Mouse (Mus musculus) kidney, adult 2 months (tissue): ENCODE results near the gene Trrap. TPM values are rescaled to one million over a fixed set of nuclear protein-coding genes. Genes with fewer than 3 reads are reported as not detected.

ENCODE experiments used
- DNase-seq: peaks from one replicate; pipeline ENCODE4 v3.0.0; 2021
- H3K27ac ChIP-seq: fragments of 200-500 bp; 2 replicates; pipeline ENCODE4 v1.5.1; 2012; ENCODE audit warnings: low read depth, low read length, control low read depth, inconsistent platforms; ENCODE audit not compliant: insufficient read depth
- H3K27me3 ChIP-seq: fragments of 200-500 bp; replicated peaks from 2 replicates; pipeline ENCODE4 v1.6.1; 2012; ENCODE audit warnings: mild to moderate bottlenecking, moderate library complexity, low read length, inconsistent platforms; ENCODE audit not compliant: control insufficient read depth, insufficient read depth
- H3K36me3 ChIP-seq: fragments of 200-500 bp; 2 replicates; pipeline ENCODE4 v1.6.1; 2012; ENCODE audit warnings: mild to moderate bottlenecking, moderate library complexity, low read length, inconsistent platforms; ENCODE audit not compliant: control insufficient read depth, insufficient read depth
- H3K4me1 ChIP-seq: fragments of 200-500 bp; 2 replicates; pipeline ENCODE4 v1.6.1; 2011; ENCODE audit warnings: low read length; ENCODE audit not compliant: control insufficient read depth, insufficient read depth
- H3K4me3 ChIP-seq: fragments of 200-500 bp; 2 replicates; pipeline ENCODE4 v1.5.1; 2011; ENCODE audit warnings: mild to moderate bottlenecking, low read depth, low read length, control low read depth; ENCODE audit not compliant: insufficient read depth
- CTCF ChIP-seq: fragments of 200-500 bp; conservative IDR thresholded peaks from 2 replicates; pipeline ENCODE4 v1.5.1; 2011; ENCODE audit warnings: low read depth, mild to moderate bottlenecking, control low read depth, low read length, moderate library complexity, mixed read lengths; ENCODE audit not compliant: insufficient read depth, insufficient read length
- POLR2A ChIP-seq: fragments of 200-500 bp; IDR thresholded peaks from one replicate; pipeline ENCODE4 v1.6.1; 2011; ENCODE audit warnings: low read depth, low read length, control low read depth
- WGBS: fragments of 180-500 bp; shearing (Covaris S2); methylation state at CpG from one replicate; pipeline ENCODE4 v1.1.7; 2018; 5-methylcytosine and 5-hydroxymethylcytosine counted together
- polyA plus RNA-seq: library from polyadenylated mRNA; depleted of rRNA; stranded (reverse); fragments of >200 nt; gene quantifications from 2 replicates; pipeline ENCODE4 v1.2.3, GENCODE M21; 2012

Trrap gene
- polyA plus RNA-seq, 1 experiment = 71.7 TPM

DNA sequence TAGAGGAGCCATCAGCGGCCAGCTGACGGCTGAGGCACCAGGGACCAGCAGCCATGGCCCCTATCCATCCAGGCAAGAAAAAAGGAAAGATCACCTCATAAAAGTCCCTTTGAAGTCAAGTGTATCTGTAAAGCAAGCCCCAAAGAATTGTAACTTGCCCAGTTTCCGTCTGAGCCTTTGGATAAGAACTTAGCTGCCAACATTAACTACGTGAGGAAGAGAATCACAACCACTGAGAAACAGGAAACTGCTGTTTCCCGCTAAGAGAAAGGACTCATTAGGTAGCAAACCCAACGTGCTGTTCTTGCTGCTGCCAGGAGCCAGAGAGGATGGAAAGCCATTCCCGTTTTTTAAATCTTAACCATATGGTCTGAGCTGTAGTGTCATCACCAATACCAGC, 103.2 kb downstream of the Trrap start:
- Histone ChIP-seq H3K27ac (no peak overlapping the region), H3K27me3 (no peaks in the 10 kb centered on the region), H3K4me3 (no peak overlapping the region), H3K36me3 (no peaks in the 10 kb centered on the region), H3K4me1 (no peaks in the 10 kb centered on the region)
- no peak for TF ChIP-seq CTCF
- TF ChIP-seq POLR2A = no peak
- no peak for DNase-seq
- 66% methylated on average over 7 of the region's 7 CpGs for WGBS

- 86% methylated on average over 1 of the region's 1 CpGs for WGBS
- no peaks in the 10 kb centered on the region for H3K27me3 ChIP-seq
- TF ChIP-seq CTCF (no peak), POLR2A (no peak)
- H3K36me3 ChIP-seq = no peaks in the 10 kb centered on the region
- no peak overlapping the region for H3K4me3 ChIP-seq
- no peak for DNase-seq
- H3K27ac ChIP-seq = no peak overlapping the region
- H3K4me1 ChIP-seq = no peaks in the 10 kb centered on the region
These were observed 104.2 kb downstream of the Trrap start for GRCm38 (mm10) chr5:144871775-144872174.

DNA sequence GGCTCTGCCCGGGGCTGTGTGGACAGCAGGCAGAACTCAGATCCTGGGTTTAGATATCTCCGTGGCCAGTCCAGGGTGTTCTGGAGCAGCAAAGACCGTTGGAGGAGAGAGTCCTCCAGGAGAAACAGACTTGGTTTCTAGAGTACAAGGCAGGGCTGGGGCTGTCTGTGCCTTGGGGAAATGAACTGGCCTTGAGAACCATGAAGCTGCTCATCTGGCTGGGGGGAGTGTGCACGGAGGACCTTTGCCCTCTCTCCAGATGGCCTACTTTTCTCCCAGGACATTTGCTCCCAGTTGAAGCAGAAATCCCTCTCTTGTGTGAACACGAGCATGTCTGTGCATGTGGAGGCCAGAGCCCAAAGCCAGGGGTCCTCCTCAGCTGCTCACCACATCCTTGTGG, 104.8 kb downstream of the Trrap start:
- Histone ChIP-seq H3K27me3 (no peaks in the 10 kb centered on the region), H3K27ac (no peak overlapping the region), H3K4me1 (no peaks in the 10 kb centered on the region), H3K4me3 (no peak overlapping the region), H3K36me3 (no peaks in the 10 kb centered on the region)
- WGBS = 68% methylated on average over 5 of the region's 5 CpGs
- DNase-seq = peak; percentile 33
- TF ChIP-seq POLR2A (no peak), CTCF (no peak)

GRCm38 (mm10) chr5:144872867-144873266, 105.3 kb downstream of the Trrap start:
- DNase-seq = no peak
- Histone ChIP-seq H3K4me1 (no peaks in the 10 kb centered on the region), H3K27ac (no peak overlapping the region), H3K4me3 (no peak overlapping the region), H3K36me3 (no peaks in the 10 kb centered on the region), H3K27me3 (no peaks in the 10 kb centered on the region)
- 81% methylated on average over 3 of the region's 3 CpGs for WGBS
- no peak for TF ChIP-seq CTCF
- no peak for TF ChIP-seq POLR2A

DNA sequence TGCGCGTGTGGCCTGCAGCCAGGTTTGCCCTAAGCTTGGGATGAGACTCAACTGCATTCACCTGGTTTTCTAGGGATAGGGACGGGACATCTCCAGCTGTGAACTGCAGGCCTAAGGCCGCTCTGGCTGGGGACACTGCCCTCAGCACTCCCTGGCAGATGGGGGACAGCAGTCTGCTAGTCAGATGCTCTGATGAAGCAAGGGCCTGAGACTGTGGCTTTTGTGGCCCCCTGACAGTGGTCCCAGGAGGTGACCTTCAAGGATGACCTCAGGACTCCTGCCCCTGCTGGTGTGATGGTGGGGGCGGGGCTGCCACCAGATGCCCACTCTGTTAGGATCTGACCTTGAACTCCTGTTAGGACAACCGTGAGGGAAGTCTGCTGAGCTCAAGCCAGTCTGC, 107.7 kb downstream of the Trrap start:
- H3K4me1 ChIP-seq = no peaks in the 10 kb centered on the region
- no peak for TF ChIP-seq POLR2A
- TF ChIP-seq CTCF = no peak
- no peaks in the 10 kb centered on the region for H3K36me3 ChIP-seq
- H3K4me3 ChIP-seq = no peak overlapping the region
- H3K27me3 ChIP-seq = no peaks in the 10 kb centered on the region
- DNase-seq = no peak
- H3K27ac ChIP-seq = no peak overlapping the region
- WGBS = 95% methylated on average over 6 of the region's 6 CpGs

- Histone ChIP-seq H3K27ac (no peak overlapping the region), H3K4me1 (no peaks in the 10 kb centered on the region), H3K36me3 (no peaks in the 10 kb centered on the region), H3K4me3 (no peak overlapping the region), H3K27me3 (no peaks in the 10 kb centered on the region)
- TF ChIP-seq POLR2A (no peak), CTCF (peak; percentile 93)
- 9% methylated on average over 13 of the region's 13 CpGs for WGBS
- DNase-seq = peak; percentile 62
These were observed 108.4 kb downstream of the Trrap start for GRCm38 (mm10) chr5:144875892-144876291.

- TF ChIP-seq POLR2A (no peak), CTCF (no peak)
- Histone ChIP-seq H3K4me1 (no peaks in the 10 kb centered on the region), H3K27ac (no peak overlapping the region), H3K36me3 (no peaks in the 10 kb centered on the region), H3K27me3 (no peaks in the 10 kb centered on the region), H3K4me3 (no peak overlapping the region)
- WGBS = 94% methylated on average over 15 of the region's 15 CpGs
- DNase-seq = no peak
These were observed 109.5 kb downstream of the Trrap start for GRCm38 (mm10) chr5:144877021-144877420.
